Mouse (Mus musculus): ENCODE data around the gene Piwil4. TPM values are rescaled to one million over a fixed set of nuclear protein-coding genes. Genes with fewer than 3 reads are reported as not detected.
A peak's percentile ranks its signal among the peaks of the same experiment; 100 is the strongest.

Piwil4 gene
- total RNA-seq (2021) = not detected

DNA sequence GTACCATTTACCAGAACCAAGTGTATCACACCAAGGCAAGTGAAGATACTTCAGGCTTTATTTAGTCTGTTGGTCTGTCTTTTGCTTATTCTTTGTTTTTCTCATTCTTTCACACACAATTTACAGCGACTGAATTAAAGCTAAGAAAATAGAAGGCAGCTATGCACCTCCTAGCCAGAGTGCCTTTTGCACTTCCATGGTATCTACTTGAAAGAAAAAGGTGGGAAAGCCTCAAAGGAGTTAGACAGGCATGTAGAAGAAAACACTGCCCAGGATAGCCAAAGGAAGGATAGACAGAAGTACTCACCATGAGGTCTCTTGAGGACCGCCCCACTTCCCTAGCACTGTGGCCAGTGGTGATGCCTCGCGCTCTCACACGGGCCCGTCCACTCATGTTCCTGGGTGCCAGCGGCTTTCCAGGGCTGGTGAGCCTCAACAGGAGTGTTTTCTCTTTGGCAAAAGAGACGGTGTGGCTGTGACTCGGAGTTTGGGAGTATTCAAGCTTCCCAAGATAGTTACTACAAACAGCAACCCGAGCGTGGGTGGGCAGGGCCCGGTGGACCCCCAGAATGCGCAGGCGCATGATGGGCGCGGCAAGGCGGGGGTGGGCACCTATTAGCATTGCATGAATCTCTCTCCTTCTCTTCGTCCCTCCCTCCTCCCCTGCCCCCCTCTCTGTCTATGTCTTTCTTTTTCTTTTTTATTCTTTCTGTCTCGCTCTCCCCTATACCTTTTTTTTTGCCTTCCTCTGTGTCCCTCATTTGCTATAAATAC is at the start of gene Piwil4:
Piwil4 (minus strand) TSS at position 583 of the 774 bp plus-strand sequence.
- intact Hi-C loops (cut with DNase I) = no loop called here
- DNase-seq (ENCODE audit: low spot score in 2 of 2) = no peak

DNA sequence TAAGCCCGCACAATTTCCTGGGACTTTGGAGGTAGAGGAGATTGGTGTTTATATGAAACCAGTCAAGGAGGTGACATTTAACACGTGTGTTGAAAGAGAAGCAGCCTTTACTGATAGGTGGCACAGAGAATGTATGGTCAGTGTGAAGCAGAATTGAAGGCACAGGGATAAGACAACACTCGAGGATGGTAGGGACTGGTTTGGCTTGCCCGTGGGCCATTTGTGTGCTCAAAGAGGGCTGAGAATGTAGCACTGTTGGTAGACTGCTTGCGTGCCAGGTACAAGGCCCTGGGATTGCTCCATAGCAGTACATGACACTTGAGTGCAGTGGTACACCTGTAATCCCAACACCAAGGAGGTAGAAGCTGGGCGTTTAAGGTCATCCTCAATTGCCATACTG is 46.8 kb upstream of the Piwil4 start:
- DNase-seq (ENCODE audit: low spot score in 2 of 2) = no peak
- intact Hi-C loops (cut with DNase I) = no loop called here

DNA sequence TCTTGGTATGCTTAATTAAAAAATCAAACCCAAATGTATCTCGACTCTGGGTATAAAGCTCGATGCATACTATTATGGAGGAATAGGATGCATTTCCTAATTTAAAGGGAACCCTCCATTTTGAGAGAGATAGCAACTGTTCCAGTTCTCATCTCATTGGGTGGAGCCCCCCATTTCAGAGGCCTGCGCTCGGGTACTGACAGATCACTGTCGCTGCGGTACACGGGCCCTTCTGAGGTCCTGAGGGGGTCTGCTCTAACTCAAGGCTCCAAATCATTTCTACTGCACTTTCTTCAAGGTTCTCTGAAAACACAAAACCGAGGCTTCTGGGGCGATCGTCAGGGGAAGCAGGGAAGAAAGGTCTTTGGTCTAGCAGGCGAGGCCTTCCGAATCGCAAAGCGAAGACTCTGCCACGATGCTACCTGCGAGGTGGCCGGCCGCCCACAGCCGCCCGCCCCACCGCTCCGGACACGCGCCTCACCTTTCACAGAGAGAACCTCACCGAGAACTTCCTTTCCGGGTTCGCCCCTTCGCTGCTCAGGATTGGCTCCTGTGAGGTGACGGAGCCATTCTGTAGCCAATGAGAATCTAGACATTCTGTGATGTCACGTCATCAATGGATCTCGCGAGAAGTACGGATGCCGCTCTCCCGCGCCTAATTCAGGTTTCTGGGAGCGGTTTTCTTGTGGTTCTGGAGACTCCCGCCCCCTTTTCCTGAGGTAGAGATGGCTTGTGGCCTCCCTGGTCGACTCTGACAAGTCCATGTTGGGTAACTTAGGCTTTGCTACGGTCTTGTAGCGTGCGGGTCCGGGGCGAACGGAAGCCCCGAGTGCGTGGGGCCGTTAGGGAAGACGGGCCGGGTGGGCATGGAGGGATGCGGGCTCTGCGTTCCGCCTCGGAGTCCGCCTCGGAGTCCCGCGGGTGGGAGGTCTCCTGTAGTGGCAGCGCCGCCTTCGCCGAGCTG is 43.8 kb upstream of the Piwil4 start, which contains the start of the genes Mre11a and Ankrd49:
Mre11a (plus strand) TSS at position 616 of the 964 bp plus-strand sequence.
Ankrd49 (minus strand) TSS at position 818 of the 964 bp plus-strand sequence.
- intact Hi-C loops (cut with DNase I) = no loop called here
- DNase-seq (ENCODE audit: low spot score in 2 of 2) = peak; percentile 91 to 94

DNA sequence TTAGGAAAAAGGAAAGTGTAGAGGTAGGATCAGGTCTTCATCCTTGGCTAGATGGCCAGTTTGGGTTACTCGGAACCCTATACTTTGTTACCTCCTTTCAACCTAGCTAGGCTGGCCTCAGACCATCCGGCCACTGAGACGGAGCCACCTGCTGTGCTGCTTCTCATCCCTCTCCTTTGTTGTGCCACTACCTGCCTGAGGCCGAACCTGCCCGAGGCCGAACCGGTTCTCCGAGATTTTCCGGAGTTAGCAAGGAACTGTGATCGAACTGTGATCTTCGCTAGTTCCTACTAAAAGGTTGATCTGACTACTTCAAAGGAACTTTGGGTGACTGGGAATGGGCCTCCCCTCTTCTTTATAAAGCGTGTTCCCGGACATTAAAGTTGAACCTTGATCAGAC is 37.8 kb upstream of the Piwil4 start:
- intact Hi-C loops (cut with DNase I) = no loop called here
- no peak for DNase-seq (ENCODE audit: low spot score in 2 of 2)

DNA sequence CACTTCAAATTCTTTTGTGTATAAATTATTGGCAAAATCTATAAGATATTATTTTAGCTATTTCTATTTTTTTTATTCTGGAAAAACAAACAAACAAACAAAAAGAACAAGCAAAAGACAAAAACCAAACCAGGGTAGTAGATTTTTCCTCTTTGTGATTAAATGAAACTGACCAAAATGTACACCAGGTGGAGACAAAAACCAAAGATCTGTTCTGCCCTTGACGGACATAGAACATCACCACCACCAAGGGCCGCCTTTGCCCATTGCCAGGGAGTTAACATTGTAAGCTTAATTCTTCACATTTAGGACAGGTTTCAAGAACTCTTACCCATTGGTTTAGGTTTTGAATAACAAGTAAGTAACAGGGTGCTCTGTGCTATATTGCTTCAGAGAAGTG is 33.3 kb upstream of the Piwil4 start:
- DNase-seq (ENCODE audit: low spot score in 2 of 2) = no peak
- intact Hi-C loops (cut with DNase I) = loop anchor here (5.0 kb wide), 2 partner anchors 243 to 438 kb away; no protein-coding TSS in a partner anchor

DNA sequence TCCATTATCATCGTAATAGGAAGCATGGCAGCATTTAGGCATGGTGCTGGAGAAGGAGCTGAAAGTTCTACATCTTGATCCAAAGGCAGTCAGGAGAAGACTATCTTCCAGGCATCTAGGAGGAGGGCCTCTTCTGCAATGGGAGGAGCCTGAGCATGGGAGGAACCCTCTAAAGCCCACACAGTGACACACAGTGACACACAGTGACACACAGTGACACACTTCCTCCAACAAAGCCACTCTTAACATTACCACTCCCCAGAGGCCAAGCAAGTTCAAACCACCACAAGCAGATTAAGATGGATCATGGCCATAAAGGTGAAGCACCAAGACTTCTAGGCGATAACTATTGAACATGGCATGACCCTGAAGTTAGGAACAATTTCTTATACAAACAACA is 31.5 kb upstream of the Piwil4 start:
- DNase-seq (ENCODE audit: low spot score in 2 of 2) = no peak
- intact Hi-C loops (cut with DNase I) = loop anchor here (5.0 kb wide), 2 partner anchors 245 to 440 kb away; no protein-coding TSS in a partner anchor

DNA sequence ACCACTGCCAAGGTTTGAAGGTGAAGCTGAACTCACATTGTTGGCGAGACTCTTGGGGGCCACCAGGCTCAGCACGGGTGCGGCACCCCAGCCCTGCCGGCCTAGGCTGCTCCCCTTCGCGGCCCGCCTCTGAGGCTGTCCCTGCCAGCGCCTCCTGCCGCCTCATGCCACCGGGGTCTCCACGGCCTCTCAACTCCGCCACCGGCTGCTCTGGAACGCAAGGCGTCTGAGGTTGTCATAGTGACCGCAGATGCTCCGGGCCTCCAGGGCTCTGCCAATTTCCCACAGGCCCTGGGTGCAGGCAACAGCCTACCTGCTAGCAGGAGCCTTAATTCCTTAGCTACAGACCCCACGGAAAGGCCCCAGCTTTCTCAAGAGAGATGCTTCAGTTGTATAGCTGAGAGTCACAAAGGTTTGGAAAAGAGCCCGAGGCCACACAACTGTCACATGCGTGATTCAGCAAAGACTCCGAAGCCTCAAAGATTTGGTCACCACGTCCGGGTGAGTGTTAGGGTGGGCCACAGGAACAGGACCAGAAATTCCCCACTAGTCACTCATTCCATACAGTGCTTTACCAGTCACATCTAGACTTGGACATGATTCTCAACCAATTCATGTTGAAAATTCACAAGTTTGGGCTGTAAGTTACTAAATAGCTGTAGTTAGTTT is 30.4 kb upstream of the Piwil4 start, which contains the start of gene 1700012B09Rik:
1700012B09Rik (minus strand) TSS at position 228 of the 669 bp plus-strand sequence.
- no peak for DNase-seq (ENCODE audit: low spot score in 2 of 2)
- intact Hi-C loops (cut with DNase I) = loop anchor here (5.0 kb wide), 2 partner anchors 246 to 441 kb away; no protein-coding TSS in a partner anchor

DNA sequence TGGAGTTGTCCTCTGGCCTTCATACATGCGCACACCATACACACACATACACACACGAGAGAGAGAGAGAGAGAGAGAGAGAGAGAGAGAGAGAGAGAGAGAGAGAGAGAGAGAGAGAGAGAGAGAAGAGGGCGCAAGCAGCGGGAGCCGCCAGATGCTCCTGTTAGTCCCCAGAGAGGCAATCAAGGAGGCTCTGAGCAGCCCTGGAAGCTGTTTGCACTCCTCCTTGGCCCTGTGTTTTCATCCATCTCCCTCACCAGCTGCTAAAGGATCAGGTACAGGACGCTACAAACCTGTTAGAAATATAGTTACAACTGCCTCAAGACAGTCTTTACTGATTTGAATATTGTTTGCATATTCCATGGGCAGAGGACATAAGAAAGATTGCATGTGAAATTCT is 29.3 kb upstream of the Piwil4 start:
- intact Hi-C loops (cut with DNase I) = loop anchor here (5.0 kb wide), 3 partner anchors 247 to 442 kb away; no protein-coding TSS in a partner anchor
- no peak for DNase-seq (ENCODE audit: low spot score in 2 of 2)

DNA sequence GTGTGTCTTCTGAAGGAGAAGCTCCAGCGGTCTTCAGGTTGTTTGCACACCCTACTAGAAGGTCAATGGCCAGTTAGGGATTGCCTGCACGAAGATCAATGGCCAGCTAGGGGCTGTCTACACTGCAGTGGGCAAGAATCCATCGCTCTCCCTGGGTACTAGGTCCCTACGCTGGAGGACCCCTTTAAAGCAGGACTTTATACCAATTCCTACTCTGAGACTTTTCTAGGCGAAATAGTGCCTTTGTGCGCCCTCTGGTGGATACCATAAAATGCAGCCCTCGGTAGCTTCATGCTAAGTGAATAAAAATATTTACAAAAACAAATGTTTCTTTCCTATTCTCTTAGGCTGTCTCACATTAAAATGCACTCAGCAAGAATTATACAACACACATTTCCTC is 24.2 kb upstream of the Piwil4 start:
- DNase-seq (ENCODE audit: low spot score in 2 of 2) = peak in 1 of 2 experiments; percentile 32
- intact Hi-C loops (cut with DNase I) = loop anchor here (5.0 kb wide), 1 partner anchor 242 kb away; no protein-coding TSS in a partner anchor

DNA sequence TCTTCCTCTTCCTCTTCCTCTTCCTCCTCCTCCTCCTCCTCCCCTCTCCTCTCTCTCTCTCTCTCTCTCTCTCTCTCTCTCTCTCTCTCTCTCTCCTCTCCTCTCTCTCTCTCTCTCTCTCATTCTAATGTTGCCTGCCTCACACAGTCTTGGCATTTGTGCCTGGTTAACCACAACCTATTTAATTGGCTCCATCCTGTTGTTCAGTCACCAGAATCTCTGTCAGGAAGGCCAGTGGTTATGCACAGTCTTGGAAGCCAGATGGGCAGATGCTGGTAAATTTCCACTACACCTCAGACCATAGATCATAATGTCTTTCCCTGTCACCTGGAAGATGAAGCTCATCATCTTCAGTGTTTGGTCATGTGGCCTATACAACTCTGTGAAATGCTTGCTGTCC is 18.7 kb upstream of the Piwil4 start:
- intact Hi-C loops (cut with DNase I) = no loop called here
- no peak for DNase-seq (ENCODE audit: low spot score in 2 of 2)

DNA sequence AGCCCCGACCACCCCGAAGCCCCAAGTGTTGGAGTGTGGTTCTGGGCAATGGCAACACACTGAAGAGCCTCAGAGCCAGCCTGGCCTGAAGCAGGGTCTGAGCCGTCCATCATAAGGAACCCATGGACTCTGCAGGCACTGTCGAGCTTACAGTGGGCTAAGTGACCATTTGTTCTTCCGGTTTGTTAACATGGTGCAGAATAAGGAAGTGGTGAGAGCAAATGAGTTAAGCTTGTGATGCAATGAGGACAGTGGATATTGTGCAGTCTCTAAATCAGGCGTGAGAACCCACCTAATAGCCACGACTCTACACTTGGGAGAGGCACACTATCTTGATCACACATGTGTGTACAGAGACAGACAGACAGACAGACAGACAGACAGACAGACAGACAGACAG is 18.1 kb upstream of the Piwil4 start:
- no peak for DNase-seq (ENCODE audit: low spot score in 2 of 2)
- intact Hi-C loops (cut with DNase I) = no loop called here

DNA sequence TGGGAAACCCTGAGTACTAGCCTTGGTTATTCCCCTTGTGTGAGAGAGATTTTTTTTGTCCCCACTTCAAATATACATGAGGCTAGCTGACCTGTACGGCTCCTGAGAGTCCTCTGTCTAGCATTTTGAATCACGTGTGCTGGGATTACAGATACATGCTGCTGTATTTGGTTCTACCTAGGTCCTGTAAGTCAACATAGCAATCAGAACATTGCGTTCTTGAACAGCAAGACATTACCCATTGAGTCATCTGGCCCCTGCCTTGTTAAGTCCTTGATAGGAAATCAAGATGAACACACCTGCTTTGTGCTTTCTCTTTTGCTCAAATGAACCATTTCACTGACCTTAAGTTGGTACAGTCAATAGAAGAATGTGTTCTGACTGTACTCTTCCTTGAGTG is 13.9 kb upstream of the Piwil4 start:
- no peak for DNase-seq (ENCODE audit: low spot score in 2 of 2)
- intact Hi-C loops (cut with DNase I) = no loop called here

DNA sequence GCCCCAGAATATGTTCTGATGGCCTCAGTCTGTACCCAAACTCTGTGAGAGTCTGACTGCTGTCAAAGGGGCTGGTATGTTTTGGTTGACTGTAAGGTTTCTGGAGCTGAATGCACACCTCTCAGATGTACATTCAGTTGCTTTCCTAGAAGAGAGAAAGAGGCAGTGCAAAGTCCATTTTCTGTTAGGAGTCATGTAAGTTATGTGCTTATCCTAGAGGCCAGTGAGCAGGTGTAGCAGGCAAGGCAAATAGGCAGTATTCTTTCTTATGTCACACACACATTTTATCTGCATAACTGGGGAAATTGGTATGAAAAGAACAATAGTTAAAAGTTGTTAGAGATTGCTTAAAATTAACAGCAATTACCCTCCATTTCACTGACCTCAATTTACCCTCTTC is 13.4 kb upstream of the Piwil4 start:
- intact Hi-C loops (cut with DNase I) = no loop called here

DNA sequence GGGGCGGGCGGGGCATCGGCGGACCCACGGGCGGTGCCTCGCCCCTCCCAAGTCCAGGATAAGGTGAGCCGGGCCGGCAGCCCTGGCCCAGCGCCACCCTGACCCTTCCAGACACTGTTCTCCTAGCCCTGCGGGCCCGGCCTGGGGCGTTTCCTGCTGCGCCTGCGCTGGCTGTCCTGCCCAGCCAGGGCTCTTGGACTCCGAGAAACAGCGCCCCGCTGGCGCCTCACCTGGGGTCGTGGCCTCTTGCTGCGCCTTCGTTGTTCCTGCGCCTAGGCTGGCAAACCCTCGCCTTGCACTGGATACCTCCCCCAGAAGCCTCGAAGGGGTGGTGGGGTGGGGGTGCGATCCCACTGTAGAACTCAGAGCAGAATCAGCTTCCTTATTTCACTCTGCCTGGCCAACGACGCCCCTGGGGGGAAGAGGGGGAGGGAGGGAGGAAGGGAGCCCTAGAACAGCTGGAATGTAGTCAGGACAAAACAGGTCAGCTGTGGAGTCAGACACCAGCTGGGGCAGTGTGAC is 11.5 kb upstream of the Piwil4 start, which contains the start of gene Fut4:
Fut4 (minus strand) TSS at position 393 of the 522 bp plus-strand sequence.
- intact Hi-C loops (cut with DNase I) = no loop called here
- no peak for DNase-seq (ENCODE audit: low spot score in 2 of 2)

More for the DNA sequence above, 13.4 kb upstream of the Piwil4 start:
- DNase-seq (ENCODE audit: low spot score in 2 of 2) = no peak

DNA sequence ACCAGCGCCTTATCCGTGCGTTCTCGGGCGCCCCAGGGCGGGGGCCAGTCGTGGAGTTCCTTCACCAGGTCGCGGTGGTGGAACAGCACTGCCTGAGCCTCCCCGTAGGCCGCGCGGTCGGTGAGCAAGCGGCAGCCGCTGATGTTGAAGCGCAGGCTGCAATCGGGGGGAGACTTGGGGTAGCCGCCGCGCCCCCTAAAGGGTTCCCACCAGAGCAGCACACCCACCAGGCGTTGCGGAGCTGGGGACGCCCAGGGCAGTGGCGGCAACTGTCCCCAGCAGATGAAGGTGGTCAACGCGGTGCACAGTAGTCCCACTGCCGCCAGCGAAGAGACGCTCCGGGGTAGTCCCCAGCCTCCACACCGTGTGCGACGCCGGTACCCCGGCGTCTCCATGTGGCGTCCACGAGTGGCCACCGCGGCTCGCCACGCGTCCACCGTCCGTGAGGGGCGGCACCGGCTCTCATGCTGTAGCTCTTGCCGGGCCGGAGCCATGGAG is 11.0 kb upstream of the Piwil4 start:
- DNase-seq (ENCODE audit: low spot score in 2 of 2) = no peak
- intact Hi-C loops (cut with DNase I) = no loop called here

DNA sequence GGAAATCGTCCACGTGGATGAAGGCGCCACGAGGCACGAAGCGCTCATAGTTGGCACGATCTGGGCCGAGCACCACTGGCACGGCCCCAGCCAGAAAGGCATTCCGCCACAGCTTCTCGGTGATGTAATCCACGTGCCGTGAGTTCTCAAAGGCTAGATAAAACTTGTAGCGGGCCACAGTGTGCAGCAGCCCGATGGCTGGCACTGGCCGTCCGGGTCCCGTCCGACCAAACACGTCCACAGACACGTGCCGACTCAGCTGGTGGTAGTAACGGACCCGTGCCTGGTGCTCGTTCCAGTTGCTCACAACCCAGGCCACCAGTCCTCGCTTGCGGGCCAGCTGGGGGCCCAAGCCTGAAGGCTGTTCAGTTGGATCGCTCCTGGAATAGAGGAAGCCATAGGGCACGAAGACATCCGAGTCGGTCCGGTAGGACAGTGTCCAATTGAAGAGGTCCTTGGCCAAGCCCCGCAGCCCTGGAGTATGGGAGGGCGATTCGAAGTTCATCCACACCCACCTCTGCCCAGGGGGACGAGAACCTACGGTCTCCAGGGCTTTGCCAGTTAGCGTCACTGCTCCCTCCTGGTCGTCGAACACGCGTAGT is 10.5 kb upstream of the Piwil4 start:
- no peak for DNase-seq (ENCODE audit: low spot score in 2 of 2)
- intact Hi-C loops (cut with DNase I) = no loop called here

DNA sequence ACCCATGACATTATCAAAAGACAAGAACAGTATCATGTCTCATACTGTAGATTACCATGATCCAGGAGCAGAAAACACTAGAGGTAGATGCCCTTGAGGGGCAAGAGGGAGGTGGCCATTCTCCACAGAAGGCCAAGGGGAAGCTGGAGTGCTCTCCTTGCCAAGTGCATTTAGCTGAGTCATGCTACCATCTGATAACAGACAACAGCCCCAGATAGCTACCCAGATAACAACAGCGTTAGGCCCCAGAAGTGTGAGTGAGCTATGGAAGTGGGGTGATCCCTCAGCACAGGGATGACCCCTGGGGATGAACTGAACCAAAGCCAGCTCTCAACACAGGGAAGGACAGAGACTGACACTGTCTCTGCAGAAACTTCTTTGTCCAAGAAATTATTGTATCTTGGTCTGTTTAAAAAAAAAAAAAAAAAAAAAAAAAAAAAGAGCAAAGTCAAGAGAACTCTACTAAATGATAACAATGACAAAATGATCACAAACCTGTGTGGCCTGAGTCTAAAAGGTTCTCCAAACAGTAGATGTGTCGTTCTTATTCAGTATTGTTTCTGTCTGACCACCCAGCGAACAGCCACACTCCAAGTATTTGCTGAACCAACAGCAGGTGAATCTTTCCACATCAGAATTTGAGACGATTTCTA is 909 bp downstream of the Piwil4 start:
- DNase-seq (ENCODE audit: low spot score in 2 of 2) = no peak
- intact Hi-C loops (cut with DNase I) = no loop called here

DNA sequence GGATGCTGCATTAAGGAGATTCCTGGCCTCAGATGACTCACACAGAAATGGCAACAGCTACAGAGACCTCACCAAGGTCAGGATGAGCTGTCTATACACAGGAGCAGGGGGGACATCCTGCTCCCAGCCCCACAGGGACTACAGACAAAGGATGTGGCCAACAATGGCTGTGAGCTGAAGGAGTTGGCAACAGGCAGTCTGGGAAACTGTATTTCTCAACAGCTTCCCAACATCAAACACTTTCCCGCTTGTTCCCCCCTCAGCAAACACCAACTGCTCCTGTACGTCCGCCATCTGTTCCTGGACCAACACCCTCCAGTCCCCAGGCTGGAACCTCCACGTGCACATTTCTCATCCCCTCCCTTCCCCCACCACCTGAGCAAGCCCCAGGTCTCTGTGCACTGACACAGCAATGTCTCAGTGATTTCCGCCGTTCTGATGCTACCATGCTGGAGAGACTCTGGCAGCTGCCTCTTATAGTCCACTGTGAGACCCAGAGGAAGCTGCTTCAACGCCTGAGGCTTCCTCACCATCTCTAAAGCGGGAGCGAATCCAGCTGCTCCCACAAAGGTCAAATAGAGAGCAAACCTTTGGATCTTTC is 9.5 kb downstream of the Piwil4 start:
- intact Hi-C loops (cut with DNase I) = no loop called here
- DNase-seq (ENCODE audit: low spot score in 2 of 2) = no peak
